Mouse (Mus musculus) erythroblast, embryonic 14.5 days (primary cell): ENCODE data around the gene Etv3.

Source experiments
- GATA1 ChIP-seq: IDR thresholded peaks from 2 replicates; pipeline ENCODE4 v1.6.1; 2012; ENCODE audit warnings: low read length, inconsistent platforms, mixed read lengths
- TAL1 ChIP-seq: IDR thresholded peaks from 3 replicates; pipeline ENCODE4 v1.6.1; 2012; ENCODE audit warnings: low read length, inconsistent platforms, mixed read lengths

- TF ChIP-seq GATA1, result no peak
- no peak for TF ChIP-seq TAL1
Observed at GRCm38 (mm10) chr3:87542481-87543215, 17.4 kb downstream of the Etv3 start.
